Mouse (Mus musculus) CH12.LX (cell line): ENCODE results near the gene Ext2.

Source experiments
- CTCF ChIP-seq, 2 experiments: IDR thresholded peaks in 1 of 2; conservative IDR thresholded peaks in 1 of 2; 2 replicates each; pipeline ENCODE4 v1.5.1; 2011 to 2012; ENCODE audit warnings: low read depth in 2 of 2, low read length in 2 of 2, improper control_type of control experiment in 1 of 2, inconsistent platforms in 1 of 2, mild to moderate bottlenecking in 1 of 2, moderate library complexity in 1 of 2
- E2F4 ChIP-seq: IDR thresholded peaks from 2 replicates; pipeline ENCODE4 v1.6.1; 2011; ENCODE audit warnings: low read depth, low read length, improper control_type of control experiment; ENCODE audit not compliant: insufficient replicate concordance
- EP300 ChIP-seq: IDR thresholded peaks from 2 replicates; pipeline ENCODE4 v1.6.1; 2011; ENCODE audit warnings: low read length, improper control_type of control experiment
- HCFC1 ChIP-seq: IDR thresholded peaks from 2 replicates; pipeline ENCODE4 v1.6.1; 2012; ENCODE audit warnings: low read depth, mild to moderate bottlenecking, inconsistent platforms, low read length, improper control_type of control experiment
- MAFK ChIP-seq: IDR thresholded peaks from 2 replicates; pipeline ENCODE4 v1.6.1; 2011; ENCODE audit warnings: low read length, improper control_type of control experiment; ENCODE audit not compliant: insufficient replicate concordance
- NELFE ChIP-seq: IDR thresholded peaks from 2 replicates; pipeline ENCODE4 v1.6.1; 2011; ENCODE audit warnings: low read depth, low read length, improper control_type of control experiment
- POLR2A ChIP-seq: IDR thresholded peaks from 2 replicates; pipeline ENCODE4 v1.6.1; 2011; ENCODE audit warnings: low read depth, mild to moderate bottlenecking, improper control_type of control experiment, low read length
- POLR2AphosphoS2 ChIP-seq: IDR thresholded peaks from 2 replicates; pipeline ENCODE4 v1.6.1; 2011; ENCODE audit warnings: low read depth, low read length, improper control_type of control experiment
- TCF12 ChIP-seq: IDR thresholded peaks from 2 replicates; pipeline ENCODE4 v1.6.1; 2014; ENCODE audit warnings: low read depth, mild to moderate bottlenecking, inconsistent platforms, low read length, improper control_type of control experiment
- UBTF ChIP-seq: IDR thresholded peaks from 2 replicates; pipeline ENCODE4 v1.6.1; 2012; ENCODE audit warnings: low read depth, mild to moderate bottlenecking, inconsistent platforms, low read length, improper control_type of control experiment, moderate library complexity
- ZKSCAN1 ChIP-seq: IDR thresholded peaks from 2 replicates; pipeline ENCODE4 v1.6.1; 2012; ENCODE audit warnings: low read depth, inconsistent platforms, low read length, improper control_type of control experiment, borderline replicate concordance

DNA sequence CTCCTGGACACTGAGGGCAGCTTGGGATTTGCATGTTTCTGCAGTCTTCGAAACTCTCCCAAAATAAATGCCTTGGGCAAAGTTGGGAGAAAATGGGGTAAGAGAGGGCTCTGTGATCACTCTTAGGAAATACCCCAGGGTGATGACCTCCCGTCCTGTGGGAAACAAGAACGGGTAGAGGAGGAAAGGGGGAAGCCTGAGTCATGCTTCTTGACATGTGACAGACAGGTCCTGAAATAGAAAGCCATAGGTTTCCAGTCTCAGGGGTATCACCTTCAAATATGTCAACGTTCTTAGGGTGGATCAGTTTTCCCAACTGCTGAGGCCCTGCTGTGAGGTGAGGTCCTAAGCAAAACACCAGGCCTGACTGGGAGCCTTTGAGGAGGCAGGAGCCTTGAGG lies 46.9 kb downstream of the Ext2 start:
- no peak for TF ChIP-seq CTCF (conservative IDR thresholded peaks at IDR 0.05 in 1 of 2, IDR thresholded peaks at IDR 0.05 in 1 of 2; ENCODE audit: low read depth in 2 of 2, low read length in 2 of 2)
- peak; percentile 34; the same call in 1 of the 2 replicates for TF ChIP-seq EP300
- TF ChIP-seq E2F4 = no peak
- TF ChIP-seq POLR2AphosphoS2 = no peak
- TF ChIP-seq POLR2A = no peak
- no peak for TF ChIP-seq TCF12
- TF ChIP-seq UBTF = no peak
- no peak for TF ChIP-seq HCFC1
- no peak for TF ChIP-seq NELFE
- TF ChIP-seq MAFK = no peak
- TF ChIP-seq ZKSCAN1 = no peak
